Comparison of ENCODE assay signal across 19 mouse cellular contexts in genomic region chr8:35901490-35901889, GRCm38 (mm10).
DNase-seq lines count a peak whose midpoint lies in the region; ATAC-seq and TF ChIP-seq lines count a peak whose summit lies in the region.
"Had no signal": no experiment of that assay in that cellular context is flagged by ENCODE, and none has a peak within 500 bp of the region (broad histone marks: within the 10 kb centered on the region; RNA-seq: fewer than 3 reads in every experiment).

No protein-coding gene starts in this region.

- H3K9me3 ChIP-seq in forebrain, postnatal 0 days (ENCODE audit: low read length): no peaks in the 10 kb centered on the region
- H3K9me3 ChIP-seq in forebrain, embryonic 14.5 days (replicated peaks; ENCODE audit: control insufficient read depth, low read length): no peaks in the 10 kb centered on the region
- H3K9me3 ChIP-seq: forebrain, embryonic 12.5 days; limb, embryonic 12.5 days; megakaryocyte, embryonic 14.5 days; neural tube, embryonic 12.5 days had no signal

- no peak for TF ChIP-seq CTCF in forebrain, postnatal 0 days (IDR thresholded peaks at IDR 0.05; ENCODE audit: low read depth)
- no peak for TF ChIP-seq CTCF in left cerebral cortex, adult 2 months (IDR thresholded peaks at IDR 0.05)

- DNase-seq in forebrain, postnatal 0 days: peak; percentile 37
- DNase-seq in forebrain, embryonic 14.5 days (ENCODE audit: low spot score): no peak
- peak; percentile 41 for DNase-seq in 3134 (ENCODE audit: extremely low read depth, insufficient read length, low spot score)
- DNase-seq in MN1 (ENCODE audit: low spot score): peak; percentile 39
- peak; percentile 19 to 32 for DNase-seq in left cerebral cortex, adult 2 months (ENCODE audit: extremely low spot score in 1 of 2, low spot score in 2 of 2)
- no peak for DNase-seq in gastrocnemius, postnatal 36 days
- no peak for DNase-seq in urinary bladder, postnatal 14 days (ENCODE audit: low spot score)
- DNase-seq in kidney, postnatal 4 days: no peak
- DNase-seq: heart, postnatal 10 days; kidney, adult 11 months; kidney, postnatal 10 days; thymus, postnatal 14 days had no signal

- no peak overlapping the region for H3K27ac ChIP-seq in forebrain, postnatal 0 days (ENCODE audit: low read depth, low read length)
- no peak overlapping the region for H3K27ac ChIP-seq in forebrain, embryonic 14.5 days (ENCODE audit: low read depth, low read length)
- H3K27ac ChIP-seq in left cerebral cortex, adult 2 months: peak overlapping the region; percentile 58
- H3K27ac ChIP-seq: forebrain, embryonic 12.5 days; hindbrain, embryonic 14.5 days; limb, embryonic 12.5 days; liver, embryonic 14.5 days; neural tube, embryonic 12.5 days had no signal

- 74% methylated on average over 7 of the region's 7 CpGs for WGBS in forebrain, postnatal 0 days
- WGBS in forebrain, embryonic 14.5 days: 91% methylated on average over 7 of the region's 7 CpGs

- no peak overlapping the region for H3K9ac ChIP-seq in forebrain, postnatal 0 days
- H3K9ac ChIP-seq in forebrain, embryonic 14.5 days (ENCODE audit: low read length): no peak overlapping the region
- H3K9ac ChIP-seq: forebrain, embryonic 12.5 days; hindbrain, embryonic 14.5 days; limb, embryonic 12.5 days; liver, embryonic 14.5 days; neural tube, embryonic 12.5 days had no signal

- H3K4me2 ChIP-seq in forebrain, postnatal 0 days (ENCODE audit: low read depth): no peak overlapping the region
- no peak overlapping the region for H3K4me2 ChIP-seq in forebrain, embryonic 14.5 days (ENCODE audit: low read length)
- H3K4me2 ChIP-seq: forebrain, embryonic 12.5 days; hindbrain, embryonic 14.5 days; limb, embryonic 12.5 days; neural tube, embryonic 12.5 days had no signal

- H3K4me3 ChIP-seq in forebrain, postnatal 0 days (ENCODE audit: low read depth, low read length): no peak overlapping the region
- no peak overlapping the region for H3K4me3 ChIP-seq in forebrain, embryonic 14.5 days (ENCODE audit: low read depth, low read length)
- no peak overlapping the region for H3K4me3 ChIP-seq in left cerebral cortex, adult 2 months
- H3K4me3 ChIP-seq: forebrain, embryonic 12.5 days; limb, embryonic 12.5 days; megakaryocyte, embryonic 14.5 days; neural tube, embryonic 12.5 days had no signal

- no peaks in the 10 kb centered on the region for H3K36me3 ChIP-seq in forebrain, postnatal 0 days (ENCODE audit: insufficient read depth)
- H3K36me3 ChIP-seq in forebrain, embryonic 14.5 days (ENCODE audit: control insufficient read depth, insufficient read depth, low read length): no peaks in the 10 kb centered on the region
- H3K36me3 ChIP-seq: forebrain, embryonic 12.5 days; limb, embryonic 12.5 days; neural tube, embryonic 12.5 days had no signal

- intact Hi-C loops in left cerebral cortex, adult 2 months (cut with DNase I): loop anchor here (1.0 kb wide), 1 partner anchor 32 kb away; no protein-coding TSS in a partner anchor
- intact Hi-C loops in gastrocnemius, postnatal 36 days (cut with DNase I): no loop called here

- H3K27me3 ChIP-seq in forebrain, postnatal 0 days (ENCODE audit: insufficient read depth, low read length): no peaks in the 10 kb centered on the region
- H3K27me3 ChIP-seq in forebrain, embryonic 14.5 days (replicated peaks; ENCODE audit: control insufficient read depth, insufficient read depth, low read length): no peaks in the 10 kb centered on the region
- H3K27me3 ChIP-seq: forebrain, embryonic 12.5 days; limb, embryonic 12.5 days; megakaryocyte, embryonic 14.5 days; neural tube, embryonic 12.5 days had no signal

- no peak for ATAC-seq in forebrain, postnatal 0 days
- no peak for ATAC-seq in forebrain, embryonic 14.5 days
- ATAC-seq: lung, postnatal 0 days had no signal

- H3K4me1 ChIP-seq in forebrain, postnatal 0 days (ENCODE audit: insufficient read depth): 0 out of 2 replicates have a peak, but pooled peaks cover 4% of the 10 kb centered on the region
- no peaks in the 10 kb centered on the region for H3K4me1 ChIP-seq in forebrain, embryonic 14.5 days (ENCODE audit: control insufficient read depth, insufficient read depth, low read length)
- H3K4me1 ChIP-seq: forebrain, embryonic 12.5 days; limb, embryonic 12.5 days; megakaryocyte, embryonic 14.5 days had no signal

Comparison
In these comparisons a context has a peak if more than half of its experiments do, and no peak if none do; other contexts are left out.
1. DNase-seq: peak in forebrain, postnatal 0 days (single experiment), 3134 (single experiment), MN1 (single experiment) and left cerebral cortex, adult 2 months (2 of 2); none in forebrain, embryonic 14.5 days (single experiment), gastrocnemius, postnatal 36 days (0 of 2), urinary bladder, postnatal 14 days (single experiment) and kidney, postnatal 4 days (0 of 2).